Mouse (Mus musculus) intestine, postnatal 0 days (tissue): ENCODE data around the gene Rfx2. TPM values are rescaled to one million over a fixed set of nuclear protein-coding genes. Genes with fewer than 3 reads are reported as not detected.

Experiments used
- ATAC-seq: fragments of 200-750 bp; cut with Nextera tagmentation; 2 replicates; pipeline ENCODE4 v1.8.0; 2017; ENCODE audit warnings: mild to moderate bottlenecking, moderate TSS enrichment, moderate library complexity
- H3K27ac ChIP-seq: fragments of 300-500 bp; sonication (generic); 2 replicates; pipeline ENCODE4 v1.5.1; 2014; ENCODE audit warnings: mild to moderate bottlenecking, low read depth, low read length, moderate library complexity
- H3K27me3 ChIP-seq: fragments of 300-500 bp; sonication (generic); replicated peaks from 2 replicates; pipeline ENCODE4 v1.6.1; 2014; ENCODE audit warnings: low read length, mixed read lengths; ENCODE audit not compliant: control insufficient read depth, insufficient read depth
- H3K36me3 ChIP-seq: fragments of 300-500 bp; sonication (generic); 2 replicates; pipeline ENCODE4 v1.6.1; 2014; ENCODE audit warnings: mild to moderate bottlenecking, moderate library complexity; ENCODE audit not compliant: control insufficient read depth, insufficient read depth
- H3K4me1 ChIP-seq: fragments of 300-500 bp; sonication (generic); replicated peaks from 2 replicates; pipeline ENCODE4 v1.6.1; 2014; ENCODE audit warnings: antibody characterized with exemption, low read length, mixed read lengths; ENCODE audit not compliant: control insufficient read depth, insufficient read depth
- H3K4me2 ChIP-seq: fragments of 300-500 bp; sonication (generic); replicated peaks from 2 replicates; pipeline ENCODE4 v1.6.1; 2014; ENCODE audit warnings: low read depth, mild to moderate bottlenecking, moderate library complexity
- H3K4me3 ChIP-seq: fragments of 300-500 bp; sonication (generic); 2 replicates; pipeline ENCODE4 v1.5.1; 2014; ENCODE audit warnings: low read depth, low read length
- H3K9ac ChIP-seq: fragments of 300-500 bp; sonication (generic); 2 replicates; pipeline ENCODE4 v1.6.1; 2014; ENCODE audit warnings: mild to moderate bottlenecking, low read depth, low read length
- H3K9me3 ChIP-seq: fragments of 300-500 bp; sonication (generic); 2 replicates; pipeline ENCODE4 v1.6.1; 2016; ENCODE audit warnings: mixed run types; ENCODE audit not compliant: control insufficient read depth
- CTCF ChIP-seq: sonication (generic); IDR thresholded peaks from 2 replicates; pipeline ENCODE4 v1.5.1; 2016; ENCODE audit warnings: low read depth, mild to moderate bottlenecking, control low read depth, antibody characterized with exemption, moderate library complexity
- WGBS: fragments of 180-500 bp; shearing (Covaris S2); extraction: QIAGEN DNeasy Blood & Tissue Kit; methylation state at CpG from one replicate; pipeline ENCODE4 v1.1.7; 2014; 5-methylcytosine and 5-hydroxymethylcytosine counted together
- polyA plus RNA-seq: library from polyadenylated mRNA; unstranded; fragments of >200 nt; fragmentation: Nextera tagmentation; extraction: Ambion mirVana; gene quantifications from 2 replicates; pipeline ENCODE4 v1.2.1, GENCODE M21; 2015

Rfx2 gene
- 1.4 and 1.6 TPM in 2 replicates for polyA plus RNA-seq

DNA sequence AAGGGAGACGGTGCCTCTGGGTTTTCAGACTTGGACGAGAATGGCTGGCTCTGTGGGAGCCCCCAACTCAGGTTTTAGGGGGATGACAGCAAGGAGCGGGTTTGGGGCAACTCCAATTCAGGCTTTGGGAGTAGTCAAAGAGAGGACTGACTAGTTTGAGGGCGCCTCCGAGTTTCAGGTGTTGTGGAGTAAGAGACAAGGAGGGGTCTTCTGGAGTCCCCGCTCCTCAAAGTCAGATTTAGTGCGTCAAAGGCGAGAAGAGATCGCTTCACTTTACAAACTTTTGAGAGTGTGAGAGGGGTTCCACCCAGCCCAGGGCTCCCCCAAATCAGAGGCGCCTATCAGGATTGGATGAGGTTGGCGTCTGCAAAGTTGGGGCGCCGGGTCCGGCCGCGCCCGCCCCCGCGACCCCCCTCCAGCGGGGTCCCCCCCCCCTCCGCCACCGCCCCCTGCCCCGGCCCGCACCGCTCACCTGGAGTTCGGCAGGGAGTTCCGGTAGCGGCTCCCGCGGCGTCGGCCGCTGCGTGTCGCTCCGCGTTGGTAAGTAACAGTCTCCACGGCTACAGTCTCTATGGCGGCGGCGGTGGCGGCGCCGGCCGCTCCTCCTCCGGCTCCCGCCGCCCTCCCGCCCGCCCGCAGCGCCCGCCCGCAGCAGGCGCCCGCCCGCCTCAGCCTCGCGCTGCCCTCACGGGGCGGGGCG, at the start of gene Rfx2:
Rfx2 (minus strand) TSS at position 603 of the 700 bp plus-strand sequence.
- no peak within 1 kb of the TSS for H3K27ac ChIP-seq
- H3K9me3 ChIP-seq, result no peaks in the 10 kb centered on the region
- H3K27me3 ChIP-seq, result 0 out of 2 replicates have a peak, but pooled peaks cover 13% of the 10 kb centered on the region
- 2% methylated on average over 42 of the region's 62 CpGs for WGBS
- H3K4me2 ChIP-seq, result peak within 1 kb of the TSS; percentile 87
- TF ChIP-seq CTCF, result no peak
- H3K9ac ChIP-seq, result peak within 1 kb of the TSS; percentile 38
- H3K4me3 ChIP-seq, result peak within 1 kb of the TSS; percentile 71
- ATAC-seq, result no peak
- no peaks in the 10 kb centered on the region for H3K4me1 ChIP-seq
- H3K36me3 ChIP-seq, result no peaks in the 10 kb centered on the region

GRCm38 (mm10) chr17:56877426-56877825, 46.6 kb upstream of the Rfx2 start:
- H3K4me3 ChIP-seq, result no peak overlapping the region
- no peak for ATAC-seq
- H3K9me3 ChIP-seq, result no peaks in the 10 kb centered on the region
- no peaks in the 10 kb centered on the region for H3K27me3 ChIP-seq
- no peak overlapping the region for H3K9ac ChIP-seq
- no peaks in the 10 kb centered on the region for H3K4me1 ChIP-seq
- 90% methylated on average over 19 of the region's 19 CpGs for WGBS
- H3K27ac ChIP-seq, result no peak overlapping the region
- no peak for TF ChIP-seq CTCF
- no peaks in the 10 kb centered on the region for H3K36me3 ChIP-seq
- no peak overlapping the region for H3K4me2 ChIP-seq

DNA sequence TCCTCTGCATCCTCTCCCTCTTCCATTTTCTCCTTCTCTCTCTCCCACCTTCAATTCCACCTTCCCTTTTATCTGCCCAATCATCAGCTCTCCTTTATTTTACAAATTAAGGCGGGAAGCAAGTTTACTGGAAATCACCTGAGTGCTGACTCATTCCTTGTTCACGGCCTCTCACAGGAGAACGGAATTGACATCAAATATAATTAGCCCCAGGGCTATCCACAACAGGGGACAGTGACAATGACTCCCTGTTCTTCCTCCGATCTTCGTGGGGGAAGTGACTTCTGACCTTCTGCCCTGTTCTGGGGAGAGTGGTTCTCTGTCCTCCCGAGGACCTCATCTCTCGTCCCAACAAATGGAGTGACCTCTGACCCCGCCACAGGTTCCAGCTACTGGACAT, 46.2 kb upstream of the Rfx2 start:
- H3K9ac ChIP-seq, result no peak overlapping the region
- 62% methylated on average over 8 of the region's 8 CpGs for WGBS
- no peaks in the 10 kb centered on the region for H3K4me1 ChIP-seq
- H3K27ac ChIP-seq, result no peak overlapping the region
- no peak for ATAC-seq
- no peak for TF ChIP-seq CTCF
- no peaks in the 10 kb centered on the region for H3K27me3 ChIP-seq
- H3K4me2 ChIP-seq, result no peak overlapping the region
- H3K36me3 ChIP-seq, result no peaks in the 10 kb centered on the region
- no peaks in the 10 kb centered on the region for H3K9me3 ChIP-seq
- H3K4me3 ChIP-seq, result no peak overlapping the region

- no peak overlapping the region for H3K27ac ChIP-seq
- H3K27me3 ChIP-seq, result no peaks in the 10 kb centered on the region
- WGBS, result 73% methylated on average over 3 of the region's 3 CpGs
These were observed 45.7 kb upstream of the Rfx2 start for GRCm38 (mm10) chr17:56876465-56876864.

GRCm38 (mm10) chr17:56874936-56875651, 44.3 kb upstream of the Rfx2 start, which contains the start of gene 1700061G19Rik:
TSS of gene 1700061G19Rik (plus strand) at chr17:56875477.
- ATAC-seq, result no peak
- TF ChIP-seq CTCF, result no peak
- H3K4me1 ChIP-seq, result no peaks in the 10 kb centered on the region
- no peak within 1 kb of the TSS for H3K27ac ChIP-seq
- no peak within 1 kb of the TSS for H3K4me3 ChIP-seq
- H3K9ac ChIP-seq, result no peak within 1 kb of the TSS
- H3K4me2 ChIP-seq, result no peak within 1 kb of the TSS
- no peaks in the 10 kb centered on the region for H3K9me3 ChIP-seq
- H3K36me3 ChIP-seq, result no peaks in the 10 kb centered on the region
- no peaks in the 10 kb centered on the region for H3K27me3 ChIP-seq
- 79% methylated on average over 12 of the region's 12 CpGs for WGBS

More at GRCm38 (mm10) chr17:56876465-56876864, 45.7 kb upstream of the Rfx2 start:
- no peaks in the 10 kb centered on the region for H3K4me1 ChIP-seq
- no peaks in the 10 kb centered on the region for H3K9me3 ChIP-seq
- TF ChIP-seq CTCF, result no peak
- H3K4me3 ChIP-seq, result no peak overlapping the region
- no peak overlapping the region for H3K9ac ChIP-seq
- ATAC-seq, result no peak
- H3K4me2 ChIP-seq, result no peak overlapping the region
- H3K36me3 ChIP-seq, result no peaks in the 10 kb centered on the region

DNA sequence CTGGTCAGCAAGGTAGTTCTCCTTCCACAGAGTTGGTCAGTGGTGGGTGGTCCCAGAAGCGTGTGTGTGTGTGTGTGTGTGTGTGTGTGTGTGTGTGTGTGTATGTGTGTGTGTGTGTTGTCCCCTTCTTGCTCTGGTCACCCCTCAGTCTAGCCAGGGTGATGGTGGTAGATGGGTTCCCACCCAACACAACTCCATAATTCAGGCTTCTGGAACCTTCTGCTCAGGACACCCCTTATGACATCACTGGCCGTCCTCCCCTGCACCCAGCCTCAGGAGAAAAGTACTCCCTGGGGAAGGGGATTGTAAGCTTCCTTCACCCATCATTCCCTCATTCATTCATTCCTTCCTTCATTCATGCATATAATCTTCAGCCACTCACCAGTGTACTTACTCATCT, 43.4 kb upstream of the Rfx2 start, which contains the start of gene Acsbg2:
Acsbg2 (minus strand) TSS at position 211 of the 400 bp plus-strand sequence.
- H3K9me3 ChIP-seq, result no peaks in the 10 kb centered on the region
- no peaks in the 10 kb centered on the region for H3K27me3 ChIP-seq
- TF ChIP-seq CTCF, result no peak
- no peak within 1 kb of the TSS for H3K4me2 ChIP-seq
- H3K4me3 ChIP-seq, result no peak within 1 kb of the TSS
- no peak within 1 kb of the TSS for H3K9ac ChIP-seq
- no peak for ATAC-seq
- H3K36me3 ChIP-seq, result no peaks in the 10 kb centered on the region
- no peaks in the 10 kb centered on the region for H3K4me1 ChIP-seq
- 85% methylated on average over 2 of the region's 2 CpGs for WGBS
- no peak within 1 kb of the TSS for H3K27ac ChIP-seq
